Comparison of ENCODE assay signal across 12 mouse cellular contexts in genomic region chr19:23894822-23895221, GRCm38 (mm10).
"Had no signal": no experiment of that assay in that cellular context is flagged by ENCODE, and none has a peak within 500 bp of the region (broad histone marks: within the 10 kb centered on the region; RNA-seq: fewer than 3 reads in every experiment).

No protein-coding gene starts in this region.

- H3K9me3 ChIP-seq: limb, embryonic 12.5 days; liver, embryonic 13.5 days; midbrain, embryonic 15.5 days; neural tube, embryonic 12.5 days had no signal

- H3K4me2 ChIP-seq: kidney, embryonic 15.5 days; limb, embryonic 12.5 days; liver, embryonic 13.5 days; midbrain, embryonic 15.5 days; neural tube, embryonic 12.5 days had no signal

- H3K9ac ChIP-seq: kidney, embryonic 15.5 days; limb, embryonic 12.5 days; liver, embryonic 13.5 days; liver, postnatal 0 days; midbrain, embryonic 15.5 days; neural tube, embryonic 12.5 days had no signal

- H3K27ac ChIP-seq: kidney, embryonic 15.5 days; left cerebral cortex, adult 2 months; limb, embryonic 12.5 days; liver, embryonic 13.5 days; midbrain, embryonic 15.5 days; neural tube, embryonic 12.5 days had no signal

- DNase-seq: kidney, postnatal 25 days; liver; liver, embryonic 13.5 days; liver, postnatal 0 days; lung, postnatal 36 days; spleen, adult 18-20 months; thymus, postnatal 4 days had no signal

- ATAC-seq: liver, postnatal 0 days; midbrain, embryonic 15.5 days had no signal

- H3K4me3 ChIP-seq: kidney, embryonic 15.5 days; left cerebral cortex, adult 2 months; limb, embryonic 12.5 days; liver, embryonic 13.5 days; midbrain, embryonic 15.5 days; neural tube, embryonic 12.5 days had no signal

- H3K36me3 ChIP-seq: kidney, embryonic 15.5 days; limb, embryonic 12.5 days; liver, embryonic 13.5 days; neural tube, embryonic 12.5 days had no signal

- H3K4me1 ChIP-seq: liver, embryonic 13.5 days had no signal
